Comparison of ENCODE assay signal across 22 mouse cellular contexts in the genomic region with DNA sequence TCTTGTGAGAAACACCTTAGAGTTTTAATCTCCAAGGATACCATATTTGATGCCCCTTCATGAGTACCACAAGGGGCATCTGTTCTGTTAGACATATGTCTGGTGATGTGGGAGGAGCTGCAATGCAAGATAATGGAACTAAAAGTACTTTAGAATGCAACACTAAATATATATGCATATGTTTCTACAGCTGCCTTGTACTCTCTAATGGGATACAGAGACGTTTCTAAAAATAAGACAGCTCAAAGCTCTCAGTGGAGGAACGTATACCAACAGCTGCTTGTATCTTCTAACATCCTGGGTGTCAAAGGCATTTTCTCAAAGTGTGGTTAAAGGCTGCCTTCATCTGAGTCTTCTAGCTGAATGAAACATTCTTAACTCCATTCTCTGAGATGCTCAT.
"Had no signal": no experiment of that assay in that cellular context is flagged by ENCODE, and none has a peak within 500 bp of the region (broad histone marks: within the 10 kb centered on the region; RNA-seq: fewer than 3 reads in every experiment).

No protein-coding gene starts in this region.

- H3K4me3 ChIP-seq: liver, embryonic 13.5 days; liver, embryonic 15.5 days; lung, embryonic 15.5 days; midbrain, embryonic 10.5 days; midbrain, embryonic 13.5 days; myocyte; neural tube, embryonic 13.5 days; neural tube, embryonic 15.5 days had no signal

- DNase-seq: liver, embryonic 13.5 days; liver, postnatal 0 days; lung, adult 2 months; lung, postnatal 14 days; lung, postnatal 4 days; retina, postnatal 1 day; right cerebral cortex, adult 18-20 months; right cerebral cortex, postnatal 25 days; right cerebral cortex, postnatal 4 days; spleen, adult 18-20 months; thymus, adult 2 months; thymus, postnatal 14 days; thymus, postnatal 4 days had no signal

- H3K27ac ChIP-seq: liver, embryonic 13.5 days; liver, embryonic 15.5 days; lung, embryonic 15.5 days; midbrain, embryonic 10.5 days; midbrain, embryonic 13.5 days; neural tube, embryonic 13.5 days; neural tube, embryonic 15.5 days had no signal

- H3K27me3 ChIP-seq: liver, embryonic 13.5 days; liver, embryonic 15.5 days; lung, embryonic 15.5 days; midbrain, embryonic 13.5 days; neural tube, embryonic 13.5 days; neural tube, embryonic 15.5 days had no signal

- H3K4me2 ChIP-seq: liver, embryonic 13.5 days; liver, embryonic 15.5 days; lung, embryonic 15.5 days; midbrain, embryonic 13.5 days; neural tube, embryonic 13.5 days; neural tube, embryonic 15.5 days had no signal

- H3K36me3 ChIP-seq: liver, embryonic 13.5 days; liver, embryonic 15.5 days; lung, embryonic 15.5 days; midbrain, embryonic 10.5 days; midbrain, embryonic 13.5 days; neural tube, embryonic 13.5 days; neural tube, embryonic 15.5 days had no signal

- H3K9ac ChIP-seq: liver, embryonic 13.5 days; liver, embryonic 15.5 days; liver, postnatal 0 days; lung, embryonic 15.5 days; midbrain, embryonic 13.5 days; neural tube, embryonic 13.5 days; neural tube, embryonic 15.5 days had no signal

- H3K4me1 ChIP-seq: liver, embryonic 13.5 days; liver, embryonic 15.5 days; lung, embryonic 15.5 days; midbrain, embryonic 10.5 days; midbrain, embryonic 13.5 days; neural tube, embryonic 13.5 days; neural tube, embryonic 15.5 days had no signal

- ATAC-seq: liver, postnatal 0 days; lung, postnatal 0 days; midbrain, embryonic 13.5 days; midbrain, embryonic 16.5 days had no signal

- H3K9me3 ChIP-seq: liver, embryonic 13.5 days; liver, embryonic 15.5 days; lung, embryonic 15.5 days; midbrain, embryonic 10.5 days; midbrain, embryonic 13.5 days; neural tube, embryonic 13.5 days; neural tube, embryonic 15.5 days had no signal
